21 mouse cellular contexts compared by ENCODE assay signal in the genomic region with DNA sequence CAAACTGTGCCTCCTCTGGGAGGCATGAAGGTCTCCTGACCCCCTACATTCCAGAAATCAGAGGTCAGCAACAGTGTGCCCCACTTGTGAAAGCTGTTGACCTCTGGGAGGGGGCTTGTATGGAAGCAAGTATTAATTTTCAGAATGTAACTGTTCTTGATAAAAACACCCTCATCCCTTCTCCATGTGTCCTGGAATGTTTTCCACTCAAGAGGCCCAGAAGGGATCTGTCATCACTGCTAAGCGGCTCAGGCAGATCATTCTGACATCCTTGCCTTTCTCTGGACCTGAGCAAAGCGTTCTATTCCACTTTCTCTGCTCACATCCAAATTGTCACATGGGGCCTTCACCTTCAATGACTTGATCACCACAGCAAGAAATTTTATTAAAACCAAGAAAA. TPM values are rescaled to one million over a fixed set of nuclear protein-coding genes. Genes with fewer than 3 reads are reported as not detected.
DNase-seq lines count a peak whose midpoint lies in the region; ATAC-seq and TF ChIP-seq lines count a peak whose summit lies in the region.
"Had no signal": no experiment of that assay in that cellular context is flagged by ENCODE, and none has a peak within 500 bp of the region (broad histone marks: within the 10 kb centered on the region; RNA-seq: fewer than 3 reads in every experiment).

No protein-coding gene starts in this region.

- TF ChIP-seq CTCF in heart, adult 2 months (IDR thresholded peaks at IDR 0.05) = no peak

- no peaks in the 10 kb centered on the region for H3K79me2 ChIP-seq in heart, adult 2 months (replicated peaks; ENCODE audit: control insufficient read depth, insufficient read depth, low read length)

- no peaks in the 10 kb centered on the region for H3K9me3 ChIP-seq in heart, embryonic 10.5 days
- no peaks in the 10 kb centered on the region for H3K9me3 ChIP-seq in heart, embryonic 14.5 days (ENCODE audit: control insufficient read depth, low read length)
- H3K9me3 ChIP-seq: embryonic facial prominence, embryonic 12.5 days; forebrain, embryonic 15.5 days; kidney, embryonic 15.5 days had no signal

- TF ChIP-seq POLR2A in heart, adult 2 months (IDR thresholded peaks at IDR 0.05; ENCODE audit: insufficient read depth, low read depth, low read length) = no peak

- peaks cover 16% of the 10 kb centered on the region; the same call in 1 of the 2 replicates for H3K27me3 ChIP-seq in heart, embryonic 10.5 days (ENCODE audit: insufficient read depth, poor library complexity, severe bottlenecking)
- no peaks in the 10 kb centered on the region for H3K27me3 ChIP-seq in heart, embryonic 14.5 days (ENCODE audit: control insufficient read depth, insufficient read depth, low read length)
- H3K27me3 ChIP-seq in heart, adult 2 months (ENCODE audit: control insufficient read depth, insufficient read depth, low read length) = no peaks in the 10 kb centered on the region
- H3K27me3 ChIP-seq: CH12.LX; embryonic facial prominence, embryonic 12.5 days; forebrain, embryonic 15.5 days; kidney, embryonic 15.5 days; Patski had no signal

- no peak overlapping the region for H3K4me2 ChIP-seq in heart, embryonic 14.5 days (ENCODE audit: low read length)
- H3K4me2 ChIP-seq: embryonic facial prominence, embryonic 12.5 days; forebrain, embryonic 15.5 days; hindbrain, embryonic 14.5 days; kidney, embryonic 15.5 days had no signal

- H3K27ac ChIP-seq in heart, embryonic 10.5 days = 0 out of 2 replicates have a peak overlapping the region, but pooled peaks have one; percentile 56
- H3K27ac ChIP-seq in heart, embryonic 14.5 days (replicated peaks in 1 of 2; ENCODE audit: control insufficient read depth in 1 of 2, insufficient read depth in 1 of 2, low read depth in 2 of 2, low read length in 2 of 2) = peak overlapping the region; percentile 37 to 60; a peak in 3 of 4 replicates
- no peak overlapping the region for H3K27ac ChIP-seq in heart, adult 2 months
- H3K27ac ChIP-seq: embryonic facial prominence, embryonic 12.5 days; forebrain, embryonic 15.5 days; hindbrain, embryonic 14.5 days; kidney, embryonic 15.5 days had no signal

- intact Hi-C loops in heart, adult 2 months (cut with DNase I) = no loop called here
- intact Hi-C loops in heart, postnatal 14 days (cut with DNase I) = loop anchor here (10.0 kb wide), 1 partner anchor 373 kb away; no protein-coding TSS in a partner anchor

- no peak for ATAC-seq in heart, embryonic 14.5 days (ENCODE audit: insufficient number of reproducible peaks, insufficient read depth, low FRiP score, low read depth)
- ATAC-seq: activated CD4-positive, CD25-positive, alpha-beta regulatory T cell, adult 4 months; forebrain, embryonic 15.5 days; intestine, embryonic 16.5 days; Patski had no signal

- H3K36me3 ChIP-seq in heart, embryonic 10.5 days = peaks cover 14% of the 10 kb centered on the region
- H3K36me3 ChIP-seq in heart, embryonic 14.5 days (ENCODE audit: control insufficient read depth, insufficient read depth, low read length) = peaks cover 31% of the 10 kb centered on the region
- H3K36me3 ChIP-seq in heart, adult 2 months (ENCODE audit: control insufficient read depth, insufficient read depth, low read length) = no peaks in the 10 kb centered on the region
- H3K36me3 ChIP-seq: embryonic facial prominence, embryonic 12.5 days; forebrain, embryonic 15.5 days; kidney, embryonic 15.5 days had no signal

- WGBS in heart, embryonic 10.5 days = 23% methylated on average over 2 of the region's 2 CpGs
- WGBS in heart, embryonic 14.5 days = 20% methylated on average over 2 of the region's 2 CpGs
- 68% methylated on average over 2 of the region's 2 CpGs for WGBS in heart, adult 2 months

- H3K4me1 ChIP-seq in heart, embryonic 10.5 days = peaks cover 9% of the 10 kb centered on the region
- peaks cover 2 to 7% of the 10 kb centered on the region in 2 experiments; a peak in 3 of 4 replicates for H3K4me1 ChIP-seq in heart, embryonic 14.5 days (ENCODE audit: control insufficient read depth in 2 of 2, insufficient read depth in 2 of 2, low read length in 2 of 2)
- no peaks in the 10 kb centered on the region for H3K4me1 ChIP-seq in heart, adult 2 months (ENCODE audit: control insufficient read depth, insufficient read depth, low read length)
- H3K4me1 ChIP-seq: embryonic facial prominence, embryonic 12.5 days; forebrain, embryonic 15.5 days; kidney, embryonic 15.5 days had no signal

- peak; percentile 85 for DNase-seq in heart, embryonic 10.5 days (ENCODE audit: low spot score)
- DNase-seq in heart, adult 8-10 months (ENCODE audit: low spot score) = no peak
- no peak for DNase-seq in heart, adult 2 months
- DNase-seq in heart, postnatal 4 days = peak; percentile 7
- DNase-seq in heart, postnatal 14 days = no peak
- DNase-seq: adrenal gland, postnatal 14 days; cerebellum, adult 11-12 months; cerebellum, adult 9-10 months; cerebellum, postnatal 25 days; gastrocnemius, postnatal 36 days; kidney, adult 2 months had no signal

- H3K9ac ChIP-seq in heart, embryonic 14.5 days (ENCODE audit: low read length) = no peak overlapping the region
- H3K9ac ChIP-seq in heart, adult 2 months (ENCODE audit: low read depth, low read length) = no peak overlapping the region
- H3K9ac ChIP-seq: embryonic facial prominence, embryonic 12.5 days; forebrain, embryonic 15.5 days; hindbrain, embryonic 14.5 days; kidney, embryonic 15.5 days had no signal

- no peak for TF ChIP-seq EP300 in heart, adult 2 months (IDR thresholded peaks at IDR 0.05; ENCODE audit: insufficient read depth, low read depth, low read length)

- no peak overlapping the region for H3K4me3 ChIP-seq in heart, embryonic 10.5 days
- H3K4me3 ChIP-seq in heart, embryonic 14.5 days (ENCODE audit: control insufficient read depth in 1 of 2, insufficient read depth in 1 of 2, low read depth in 1 of 2, low read length in 2 of 2) = no peak overlapping the region
- no peak overlapping the region for H3K4me3 ChIP-seq in heart, adult 2 months
- H3K4me3 ChIP-seq: embryonic facial prominence, embryonic 12.5 days; forebrain, embryonic 15.5 days; kidney, embryonic 15.5 days had no signal

RNA-seq across cellular contexts. Expression of a gene that starts 28.8 kb away (rescaled TPM):
- 12.2 and 13.5 TPM in 2 replicates for polyA plus RNA-seq in heart, embryonic 10.5 days (2016; fragmentation: Nextera tagmentation; extraction: Ambion mirVana)
- total RNA-seq in heart, adult 8-10 months (2022) = 1 to 10 TPM; 3.7 to 5.0 (median 4.1) TPM
- polyA plus RNA-seq in heart, embryonic 14.5 days (2014; fragmentation: Nextera tagmentation; extraction: Ambion mirVana) = 11.6 and 13.2 TPM in 2 replicates
- total RNA-seq in heart, adult 2 months (2021) = 1 to 10 TPM; 4.0 to 4.4 TPM
- 1.9 and 3.0 TPM in 2 replicates for polyA plus RNA-seq in heart, adult 2 months (2012; rRNA removed)
- total RNA-seq in heart, postnatal 4 days (2021) = 10 to 100 TPM; 13.9 to 15.2 TPM
- total RNA-seq in heart, postnatal 14 days (2021) = 1 to 10 TPM; 5.1 to 7.8 TPM
- total RNA-seq: CH12.LX; hematopoietic stem cell, adult 5-6 weeks had no signal
- polyA plus RNA-seq: activated CD4-positive, CD25-positive, alpha-beta regulatory T cell, adult 4 months had no signal

Comparison
In these comparisons a context has a peak if more than half of its experiments do, and no peak if none do; other contexts are left out.
1. DNase-seq: peak in heart, embryonic 10.5 days (single experiment) and heart, postnatal 4 days (single experiment); none in heart, adult 8-10 months (single experiment), heart, adult 2 months (0 of 2) and heart, postnatal 14 days (0 of 2).